Mouse (Mus musculus): ENCODE results near the gene Tnfsf10.
A peak's percentile ranks its signal among the peaks of the same experiment; 100 is the strongest.
"Not testable (repeated sequence)": the region's sequence is repeated elsewhere in the genome, so short reads cannot be mapped to it uniquely, and the experiment has no call there.

Tnfsf10 gene

DNA sequence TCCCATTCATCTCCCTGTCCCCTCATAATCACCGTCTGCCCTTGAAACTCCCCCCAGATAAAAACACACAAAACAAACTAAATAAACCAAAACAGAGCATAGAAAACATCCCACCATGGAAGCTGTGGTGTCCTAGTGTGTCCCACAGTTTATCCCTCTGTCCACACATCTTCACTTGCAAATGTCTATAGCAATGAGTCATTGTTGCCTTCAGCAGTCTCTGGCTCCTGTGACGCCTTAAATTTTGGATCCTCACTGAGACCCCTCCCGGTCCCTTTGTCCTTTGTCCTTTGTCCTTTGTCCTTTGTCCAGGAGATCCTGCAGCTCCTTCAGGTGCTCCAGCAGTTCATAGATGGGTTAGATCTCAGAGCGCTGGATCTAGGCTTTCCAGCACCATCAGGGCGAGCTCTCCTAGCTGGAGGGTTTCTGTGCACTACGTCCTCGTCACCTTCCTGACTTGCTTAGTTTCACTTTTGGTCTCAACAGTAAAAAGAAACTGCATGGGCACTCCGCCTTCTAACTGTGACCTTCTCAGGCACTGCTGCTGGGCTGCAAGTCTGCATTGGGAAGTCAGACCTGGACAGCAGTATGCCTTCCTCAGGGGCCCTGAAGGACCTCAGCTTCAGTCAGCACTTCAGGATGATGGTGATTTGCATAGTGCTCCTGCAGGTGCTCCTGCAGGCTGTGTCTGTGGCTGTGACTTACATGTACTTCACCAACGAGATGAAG lies at the start of gene Tnfsf10:
Tnfsf10 (plus strand) TSS at position 470 of the 729 bp plus-strand sequence.
- peak; percentile 67 to 89 for DNase-seq (ENCODE audit: inconsistent age in 2 of 2, low spot score in 1 of 2)

DNA sequence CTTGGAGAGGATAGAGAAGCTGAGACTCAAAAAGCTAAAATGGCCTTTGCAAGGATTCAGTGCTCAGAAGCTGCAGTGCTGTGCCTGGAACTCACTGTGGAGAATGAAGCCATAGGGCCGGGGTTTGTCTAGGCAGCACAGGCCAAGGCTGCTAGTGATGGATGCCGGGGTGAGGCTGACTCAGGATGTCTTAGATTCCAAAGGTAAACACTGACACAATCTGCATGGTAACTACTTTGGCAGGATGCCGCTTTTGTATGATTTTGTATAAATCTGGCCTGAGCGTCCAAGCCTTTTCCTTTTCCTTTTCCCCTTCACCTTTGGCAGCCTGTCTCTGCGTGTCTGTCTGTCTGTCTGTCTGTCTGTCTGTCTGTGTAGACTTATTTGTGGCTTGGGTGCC lies 49.5 kb upstream of the Tnfsf10 start:
- peak; percentile 16 to 49 for DNase-seq (ENCODE audit: inconsistent age in 2 of 2, low spot score in 1 of 2)

DNA sequence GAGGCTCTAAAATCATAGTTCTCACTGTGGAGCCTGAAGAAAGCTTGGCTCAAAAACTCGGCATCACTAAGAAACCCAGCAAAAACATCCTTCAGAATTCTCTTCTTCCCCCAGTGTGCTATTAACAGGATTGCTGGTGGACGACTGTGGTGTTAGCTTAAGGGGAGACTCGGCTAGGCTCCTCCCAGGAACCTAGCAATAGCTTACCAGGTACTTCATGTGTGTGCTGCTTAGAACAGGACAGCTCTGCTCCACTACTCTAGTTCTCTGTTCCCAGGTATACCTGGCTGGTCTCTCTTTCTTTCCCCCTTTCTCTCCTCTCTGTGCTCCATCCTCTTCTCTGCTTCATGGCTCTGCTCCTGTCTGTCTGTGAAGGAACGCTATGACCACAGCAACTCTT lies 48.9 kb upstream of the Tnfsf10 start:
- DNase-seq (ENCODE audit: inconsistent age in 2 of 2, low spot score in 1 of 2), result no peak

- DNase-seq (ENCODE audit: inconsistent age in 2 of 2, low spot score in 1 of 2), result no peak
These were observed 47.7 kb upstream of the Tnfsf10 start for GRCm38 (mm10) chr3:27269151-27269550.

DNA sequence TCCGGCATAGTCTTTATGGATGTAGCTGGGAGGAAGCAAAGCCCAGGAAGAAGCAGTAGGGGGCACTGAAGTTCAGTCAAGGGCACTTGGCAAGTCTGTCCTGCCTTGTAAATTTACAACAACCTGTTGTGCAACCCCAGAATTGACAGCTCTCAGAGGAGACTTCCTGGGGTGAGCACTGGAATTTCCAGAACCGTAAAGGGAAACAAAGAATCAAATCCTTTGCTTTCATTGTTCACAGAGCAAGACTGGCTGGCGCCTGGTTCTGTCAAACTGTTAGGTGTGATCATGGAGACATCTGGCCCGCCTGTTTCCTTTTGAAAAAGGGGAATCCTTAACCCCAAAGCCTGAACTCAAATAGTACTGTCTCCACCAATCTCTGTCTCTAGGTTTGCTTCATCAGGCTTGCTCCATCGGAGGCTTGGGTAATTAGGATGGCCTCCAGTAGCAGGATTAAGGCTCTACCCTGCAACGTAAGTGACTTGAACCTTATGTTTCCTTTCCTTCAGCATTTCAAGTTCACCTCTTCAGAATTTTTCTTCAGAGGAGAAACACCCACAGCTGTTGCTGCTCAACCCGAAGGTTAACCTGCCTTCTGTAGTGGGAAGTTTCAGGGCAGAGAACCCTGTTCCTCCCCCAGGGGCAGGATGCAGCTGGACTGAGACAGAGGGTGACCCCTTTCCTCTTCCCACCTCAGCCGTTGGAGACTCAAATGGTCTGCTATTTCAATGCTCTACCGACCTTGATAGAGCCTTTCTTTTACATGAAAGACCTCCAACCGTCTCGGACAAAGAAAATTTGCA lies 46.5 kb upstream of the Tnfsf10 start:
- DNase-seq (ENCODE audit: inconsistent age in 2 of 2, low spot score in 1 of 2), result peak; percentile 62 to 88

- peak in 1 of 2 experiments; percentile 48 for DNase-seq (ENCODE audit: inconsistent age in 2 of 2, low spot score in 1 of 2)
These were observed 43.7 kb upstream of the Tnfsf10 start for GRCm38 (mm10) chr3:27272926-27273745.

GRCm38 (mm10) chr3:27279286-27279925 lies 37.4 kb upstream of the Tnfsf10 start:
- DNase-seq (ENCODE audit: inconsistent age in 2 of 2, low spot score in 1 of 2), result not testable (repeated sequence)

DNA sequence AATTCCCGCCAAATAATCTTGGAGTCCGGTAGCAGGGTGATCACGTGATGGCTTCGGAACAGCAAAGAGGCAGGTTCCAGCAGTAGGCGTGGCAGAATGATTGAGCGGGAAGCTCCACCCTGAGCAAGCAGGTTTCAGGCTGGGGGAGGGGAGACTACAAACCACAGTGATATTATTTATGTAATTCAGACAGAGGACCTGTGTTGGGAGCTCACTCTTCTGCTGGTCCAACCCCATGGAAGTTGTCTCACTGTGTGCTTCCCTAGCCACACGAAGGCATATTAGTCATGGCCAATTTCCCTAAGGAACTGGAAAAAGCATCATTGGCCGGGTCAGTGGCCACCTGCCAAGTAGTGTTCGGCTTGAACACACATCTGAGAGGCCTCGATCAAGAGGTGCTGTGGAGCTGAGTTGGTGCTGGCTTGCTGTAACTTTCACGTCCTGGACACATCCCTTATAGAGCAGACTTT lies 36.5 kb upstream of the Tnfsf10 start:
- DNase-seq (ENCODE audit: inconsistent age in 2 of 2, low spot score in 1 of 2), result peak; percentile 53 to 72

DNA sequence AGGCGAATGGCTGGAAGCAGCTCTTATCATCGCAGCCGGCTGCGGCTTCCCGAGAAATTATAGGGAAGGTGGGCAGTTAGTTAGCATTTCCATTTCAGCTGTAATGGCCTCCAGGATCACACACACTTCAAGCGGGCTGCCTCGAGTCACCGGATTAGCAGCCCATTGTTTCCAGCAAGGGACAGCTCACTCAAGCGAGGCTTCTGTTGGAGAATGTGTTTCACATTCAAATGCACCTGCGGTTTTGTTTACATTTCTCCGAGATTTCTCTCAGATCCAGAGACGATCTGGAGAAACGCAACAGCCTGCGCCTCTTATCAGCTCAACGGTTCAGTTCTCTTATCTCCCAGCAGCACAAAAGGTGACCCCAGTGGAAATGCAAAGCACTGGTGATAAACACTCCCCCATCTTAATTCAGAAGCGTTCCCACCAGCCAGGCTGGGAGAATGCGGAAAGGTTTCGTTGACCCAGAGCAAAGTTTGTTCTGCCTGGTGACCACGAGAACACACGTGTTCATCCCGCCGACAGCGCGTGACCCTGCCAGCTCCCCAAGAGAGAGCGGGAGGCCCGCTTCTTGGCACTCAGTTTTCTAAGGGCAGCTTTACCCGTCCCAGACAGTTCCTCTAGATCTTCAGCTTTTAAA lies 33.6 kb upstream of the Tnfsf10 start:
- DNase-seq (ENCODE audit: inconsistent age in 2 of 2, low spot score in 1 of 2), result peak; percentile 37 to 72

DNA sequence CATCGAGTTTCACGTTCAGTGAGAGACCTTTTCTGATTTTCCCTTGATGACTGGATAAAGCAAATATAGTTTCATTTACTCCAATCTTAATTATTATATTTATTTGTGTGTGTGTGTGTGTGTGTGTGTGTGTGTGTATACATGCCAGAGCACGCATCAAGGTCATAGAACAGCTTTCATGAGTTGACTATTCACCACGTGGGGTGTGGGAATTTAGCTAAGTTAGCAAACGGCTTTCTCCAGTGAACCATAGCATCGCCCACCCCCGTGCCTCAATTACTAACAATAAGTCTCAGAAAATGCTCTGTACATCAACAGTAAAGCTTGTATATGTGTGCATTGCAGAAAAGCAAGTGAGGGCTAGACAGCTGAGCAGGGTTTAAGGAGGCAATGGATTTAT lies 33.0 kb upstream of the Tnfsf10 start:
- DNase-seq (ENCODE audit: inconsistent age in 2 of 2, low spot score in 1 of 2), result no peak

DNA sequence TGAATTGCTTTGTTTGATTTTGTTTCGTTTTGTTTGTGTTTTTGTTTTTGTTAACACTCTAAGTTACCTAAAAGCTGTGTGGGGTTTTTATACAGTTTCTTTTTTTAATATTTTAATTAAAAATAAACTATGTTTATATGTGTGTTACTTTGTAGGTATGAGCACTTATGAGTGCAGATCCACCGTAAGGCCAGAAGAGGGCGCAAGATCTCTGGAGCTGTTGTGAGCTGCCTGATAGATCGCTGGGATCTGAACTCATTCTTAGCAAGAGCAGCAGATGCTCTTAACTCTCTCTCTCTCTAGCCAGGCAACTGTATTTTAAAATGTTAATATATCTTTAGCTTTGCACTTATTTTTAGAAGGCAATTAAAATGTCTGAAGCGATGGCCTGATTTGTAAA lies 32.6 kb upstream of the Tnfsf10 start:
- no peak for DNase-seq (ENCODE audit: inconsistent age in 2 of 2, low spot score in 1 of 2)

- peak; percentile 27 to 54 for DNase-seq (ENCODE audit: inconsistent age in 2 of 2, low spot score in 1 of 2)
These were observed 31.8 kb upstream of the Tnfsf10 start for GRCm38 (mm10) chr3:27285072-27285471.

- no peak for DNase-seq (ENCODE audit: inconsistent age in 2 of 2, low spot score in 1 of 2)
These were observed 28.5 kb upstream of the Tnfsf10 start for GRCm38 (mm10) chr3:27288301-27288700.

- DNase-seq (ENCODE audit: inconsistent age in 2 of 2, low spot score in 1 of 2), result peak; percentile 36 to 59
These were observed 27.9 kb upstream of the Tnfsf10 start for GRCm38 (mm10) chr3:27288909-27289308.

GRCm38 (mm10) chr3:27290285-27290684 lies 26.5 kb upstream of the Tnfsf10 start:
- DNase-seq (ENCODE audit: inconsistent age in 2 of 2, low spot score in 1 of 2), result no peak

GRCm38 (mm10) chr3:27290945-27291344 lies 25.9 kb upstream of the Tnfsf10 start:
- not testable (repeated sequence) for DNase-seq (ENCODE audit: inconsistent age in 2 of 2, low spot score in 1 of 2)

GRCm38 (mm10) chr3:27291411-27291810 lies 25.4 kb upstream of the Tnfsf10 start:
- not testable (repeated sequence) for DNase-seq (ENCODE audit: inconsistent age in 2 of 2, low spot score in 1 of 2)

GRCm38 (mm10) chr3:27293645-27294385 lies 23.0 kb upstream of the Tnfsf10 start:
- DNase-seq (ENCODE audit: inconsistent age in 2 of 2, low spot score in 1 of 2), result no peak

GRCm38 (mm10) chr3:27300451-27300850 lies 16.4 kb upstream of the Tnfsf10 start:
- no peak for DNase-seq (ENCODE audit: inconsistent age in 2 of 2, low spot score in 1 of 2)

Data from adrenal gland, adult (tissue).